Mouse (Mus musculus) testis, adult 2 months (tissue): ENCODE data around the gene Gm20489.

ENCODE experiments used
- CTCF ChIP-seq: fragments of 200-500 bp; IDR thresholded peaks from 2 replicates; pipeline ENCODE4 v1.5.1; 2012; ENCODE audit warnings: low read depth, mild to moderate bottlenecking, inconsistent platforms, low read length, moderate library complexity; ENCODE audit not compliant: control insufficient read depth, insufficient read depth, insufficient replicate concordance
- POLR2A ChIP-seq: fragments of 200-500 bp; IDR thresholded peaks from 2 replicates; pipeline ENCODE4 v1.6.1; 2012; ENCODE audit warnings: low read depth, mild to moderate bottlenecking, inconsistent platforms, low read length, moderate library complexity; ENCODE audit not compliant: control insufficient read depth

- no peak for TF ChIP-seq POLR2A
- TF ChIP-seq CTCF, result no peak
Observed at GRCm38 (mm10) chrX:101288432-101288831, 19.6 kb upstream of the Gm20489 start.
